Mouse (Mus musculus) frontal cortex, postnatal 14 days (tissue): ENCODE measurements around the gene Btrc.

Source experiments
- DNase-seq, 2 experiments: peaks; one replicate each; pipeline ENCODE4 v3.0.0; 2022; ENCODE audit warnings: low spot score in 2 of 2

Gene Btrc

GRCm38 (mm10) chr19:45428146-45428545 lies 64.6 kb downstream of the Btrc start:
- no peak for DNase-seq

GRCm38 (mm10) chr19:45430971-45431633 lies 67.6 kb downstream of the Btrc start:
- DNase-seq: no peak

- DNase-seq: peak in 1 of 2 experiments; percentile 22
Measured at GRCm38 (mm10) chr19:45432351-45432750, 68.8 kb downstream of the Btrc start.

- peak; percentile 47 to 54 for DNase-seq
Measured at GRCm38 (mm10) chr19:45436019-45436418, 72.5 kb downstream of the Btrc start.

GRCm38 (mm10) chr19:45437175-45437574 lies 73.6 kb downstream of the Btrc start:
- DNase-seq: no peak

- DNase-seq: no peak
Measured at GRCm38 (mm10) chr19:45438191-45438590, 74.7 kb downstream of the Btrc start.

- DNase-seq: no peak
Measured at GRCm38 (mm10) chr19:45438928-45439846, 75.7 kb downstream of the Btrc start.

- no peak for DNase-seq
Measured at GRCm38 (mm10) chr19:45440554-45441175, 77.1 kb downstream of the Btrc start.

- DNase-seq: no peak
Measured at GRCm38 (mm10) chr19:45441717-45442116, 78.2 kb downstream of the Btrc start.

GRCm38 (mm10) chr19:45445253-45445933 lies 81.9 kb downstream of the Btrc start:
- DNase-seq: no peak

GRCm38 (mm10) chr19:45446631-45447030 lies 83.1 kb downstream of the Btrc start:
- DNase-seq: no peak

GRCm38 (mm10) chr19:45447222-45447621 lies 83.7 kb downstream of the Btrc start:
- no peak for DNase-seq

- DNase-seq: no peak
Measured at GRCm38 (mm10) chr19:45447886-45448285, 84.4 kb downstream of the Btrc start.

GRCm38 (mm10) chr19:45454391-45454790 lies 90.9 kb downstream of the Btrc start:
- no peak for DNase-seq

GRCm38 (mm10) chr19:45456896-45457295 lies 93.4 kb downstream of the Btrc start:
- DNase-seq: no peak

- DNase-seq: no peak
Measured at GRCm38 (mm10) chr19:45458702-45459101, 95.2 kb downstream of the Btrc start.

- no peak for DNase-seq
Measured at GRCm38 (mm10) chr19:45459931-45460665, 96.6 kb downstream of the Btrc start.

GRCm38 (mm10) chr19:45460749-45461736 lies 97.5 kb downstream of the Btrc start:
- DNase-seq: no peak

- DNase-seq: no peak
Measured at GRCm38 (mm10) chr19:45469760-45470159, 106.2 kb downstream of the Btrc start.
